Mouse (Mus musculus) ES-E14 (cell line): ENCODE measurements around the gene Aldh2.

ENCODE experiments used
- CHD2 ChIP-seq: IDR thresholded peaks from 2 replicates; pipeline ENCODE4 v1.6.1; 2014; ENCODE audit warnings: mild to moderate bottlenecking, low read depth, low read length, inconsistent platforms
- HCFC1 ChIP-seq: IDR thresholded peaks from 2 replicates; pipeline ENCODE4 v1.6.1; 2012; ENCODE audit warnings: low read length, inconsistent platforms, borderline replicate concordance; ENCODE audit not compliant: insufficient read depth
- MAFK ChIP-seq: IDR thresholded peaks from 2 replicates; pipeline ENCODE4 v1.6.1; 2014; ENCODE audit warnings: mild to moderate bottlenecking, low read depth, low read length, inconsistent platforms; ENCODE audit not compliant: insufficient read depth
- ZC3H11A ChIP-seq: IDR thresholded peaks from 2 replicates; pipeline ENCODE4 v1.6.1; 2012; ENCODE audit warnings: low read depth, mild to moderate bottlenecking, inconsistent platforms, low read length, borderline replicate concordance
- ZNF384 ChIP-seq: IDR thresholded peaks from 2 replicates; pipeline ENCODE4 v1.6.1; 2012; ENCODE audit warnings: low read depth, low read length, inconsistent platforms

GRCm38 (mm10) chr5:121594714-121595313 is 1.2 kb upstream of the Aldh2 start:
- TF ChIP-seq ZNF384 (no peak), ZC3H11A (no peak), HCFC1 (no peak), MAFK (no peak), CHD2 (no peak)
